Mouse (Mus musculus) hindbrain, embryonic 16.5 days (tissue): Measurements from ENCODE around the gene Vezt. TPM values are rescaled to one million over a fixed set of nuclear protein-coding genes. Genes with fewer than 3 reads are reported as not detected.

Experiments
- ATAC-seq: fragments of 200-750 bp; cut with Nextera tagmentation; 2 replicates; pipeline ENCODE4 v1.8.0; 2017; ENCODE audit warnings: moderate TSS enrichment, moderate library complexity
- H3K27ac ChIP-seq: fragments of 300-500 bp; sonication (generic); 2 replicates; pipeline ENCODE4 v1.5.1; 2014; ENCODE audit warnings: low read depth, mild to moderate bottlenecking, control low read depth, low read length, moderate library complexity
- H3K27me3 ChIP-seq: fragments of 300-500 bp; sonication (generic); replicated peaks from 2 replicates; pipeline ENCODE4 v1.6.1; 2014; ENCODE audit warnings: low read length; ENCODE audit not compliant: control insufficient read depth, insufficient read depth
- H3K36me3 ChIP-seq: fragments of 300-500 bp; sonication (generic); 2 replicates; pipeline ENCODE4 v1.6.1; 2014; ENCODE audit warnings: mild to moderate bottlenecking, low read length, moderate library complexity, mixed read lengths; ENCODE audit not compliant: control insufficient read depth, insufficient read depth
- H3K4me1 ChIP-seq: fragments of 300-500 bp; sonication (generic); 2 replicates; pipeline ENCODE4 v1.6.1; 2014; ENCODE audit warnings: low read depth, low read length; ENCODE audit not compliant: control insufficient read depth, insufficient read depth
- H3K4me2 ChIP-seq: fragments of 300-500 bp; sonication (generic); 2 replicates; pipeline ENCODE4 v1.6.1; 2014; ENCODE audit warnings: mild to moderate bottlenecking, low read length, control low read depth, moderate library complexity
- H3K4me3 ChIP-seq: fragments of 300-500 bp; sonication (generic); 2 replicates; pipeline ENCODE4 v1.5.1; 2014; ENCODE audit warnings: mild to moderate bottlenecking, low read length, control low read depth, moderate library complexity
- H3K9ac ChIP-seq: fragments of 300-500 bp; sonication (generic); 2 replicates; pipeline ENCODE4 v1.6.1; 2014; ENCODE audit warnings: low read depth, mild to moderate bottlenecking, control low read depth, low read length, moderate library complexity
- H3K9me3 ChIP-seq: fragments of 300-500 bp; sonication (generic); 2 replicates; pipeline ENCODE4 v1.6.1; 2014; ENCODE audit warnings: mild to moderate bottlenecking, low read length, moderate library complexity; ENCODE audit not compliant: control insufficient read depth
- WGBS: fragments of 180-500 bp; shearing (Covaris S2); extraction: QIAGEN DNeasy Blood & Tissue Kit; methylation state at CpG from one replicate; pipeline ENCODE4 v1.1.7; 2014; 5-methylcytosine and 5-hydroxymethylcytosine counted together
- polyA plus RNA-seq: library from polyadenylated mRNA; unstranded; fragments of >200 nt; fragmentation: Nextera tagmentation; extraction: Ambion mirVana; gene quantifications from 2 replicates; pipeline ENCODE4 v1.2.1, GENCODE M21; 2015

The Vezt gene
- polyA plus RNA-seq = 52.1 and 54.0 TPM in 2 replicates

DNA sequence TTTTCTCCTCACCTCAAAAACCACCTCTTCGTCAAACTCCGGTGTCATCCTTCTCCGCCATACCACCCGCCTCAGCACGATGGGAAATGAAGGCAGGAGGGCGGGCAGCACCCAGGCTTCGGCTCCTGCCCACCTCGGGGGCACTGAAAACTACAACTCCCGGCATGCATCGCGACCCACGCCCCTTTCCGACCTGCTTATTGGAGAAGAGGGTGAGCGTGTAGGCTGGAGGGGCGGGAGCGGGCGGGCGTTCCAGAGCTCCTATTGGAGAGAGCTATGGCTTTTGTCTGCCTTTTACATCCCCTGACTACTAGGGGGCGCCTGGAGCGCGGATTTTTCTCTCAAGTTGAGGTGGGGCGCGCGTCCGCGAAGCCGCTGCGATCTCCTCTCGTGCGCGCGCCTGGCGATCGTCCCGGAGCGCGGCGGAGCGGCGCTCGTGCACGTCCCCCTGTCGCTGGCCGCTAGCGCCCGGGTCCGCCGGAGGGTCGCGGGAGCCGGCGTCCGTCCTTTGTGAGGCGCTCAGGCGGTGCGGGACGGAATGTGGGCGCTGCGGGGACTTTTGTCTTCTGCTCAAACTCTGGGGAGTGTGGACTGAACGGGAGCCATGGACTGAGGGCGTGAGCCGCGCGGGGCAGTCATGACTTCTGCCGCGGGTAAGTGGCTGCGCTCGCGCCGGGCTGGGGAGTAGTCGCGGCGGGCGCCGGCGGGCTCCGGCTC is at the start of gene Vezt, which contains the start of gene Fgd6:
Gene Vezt, minus strand, starts transcription at position 160 of the 717 bp plus-strand sequence.
Gene Fgd6, plus strand, starts transcription at position 344 of the 717 bp plus-strand sequence.
- peaks cover 12% of the 10 kb centered on the region for H3K4me1 ChIP-seq
- peak within 1 kb of the TSS; percentile 92 for H3K4me3 ChIP-seq
- ATAC-seq = peak; percentile 98
- peak within 1 kb of the TSS; percentile 95 for H3K9ac ChIP-seq
- peak within 1 kb of the TSS; percentile 91 for H3K4me2 ChIP-seq
- WGBS = 1% methylated on average over 63 of the region's 77 CpGs
- no peaks in the 10 kb centered on the region for H3K27me3 ChIP-seq
- peak within 1 kb of the TSS; percentile 86 for H3K27ac ChIP-seq
- no peaks in the 10 kb centered on the region for H3K9me3 ChIP-seq
- H3K36me3 ChIP-seq = no peaks in the 10 kb centered on the region

DNA sequence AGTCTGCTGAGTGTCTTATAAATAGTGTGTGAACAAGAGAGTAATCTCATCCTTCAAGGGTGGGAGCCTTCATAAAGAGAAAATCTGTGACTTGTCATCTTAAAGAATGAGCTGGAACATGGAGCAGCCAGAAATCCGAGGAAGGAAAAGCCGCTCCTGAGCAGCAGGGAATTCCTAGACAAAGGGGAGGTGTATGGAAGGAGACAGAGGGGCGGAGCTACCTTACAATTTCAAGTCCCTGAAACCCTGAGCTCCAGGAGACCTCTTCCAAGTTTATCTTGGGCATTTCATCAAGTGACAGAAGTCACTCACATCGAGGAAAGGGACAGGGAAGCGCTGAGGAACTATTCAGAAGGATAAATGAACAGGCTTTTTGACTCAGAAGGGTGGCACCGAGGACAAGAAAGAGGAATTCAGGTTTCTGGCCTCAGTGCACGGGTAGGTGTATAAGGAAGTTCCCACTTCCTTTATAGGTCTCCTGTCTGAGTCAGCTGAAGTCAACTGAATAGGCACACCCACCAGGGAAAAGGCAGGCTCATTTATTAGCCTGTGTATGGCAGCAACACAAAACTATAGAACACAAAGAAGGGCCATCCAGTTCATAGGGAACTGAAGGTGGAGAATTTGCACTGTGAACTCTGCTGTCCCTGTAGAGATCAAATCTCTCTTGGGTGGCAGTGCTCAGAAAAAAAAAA is 46.6 kb upstream of the Vezt start:
- Histone ChIP-seq H3K4me2 (no peak overlapping the region), H3K9me3 (no peaks in the 10 kb centered on the region), H3K27me3 (no peaks in the 10 kb centered on the region), H3K27ac (no peak overlapping the region), H3K4me3 (no peak overlapping the region), H3K36me3 (no peaks in the 10 kb centered on the region), H3K4me1 (peaks cover 4% of the 10 kb centered on the region; the same call in 1 of the 2 replicates), H3K9ac (no peak overlapping the region)
- 34% methylated on average over 7 of the region's 7 CpGs for WGBS
- no peak for ATAC-seq

DNA sequence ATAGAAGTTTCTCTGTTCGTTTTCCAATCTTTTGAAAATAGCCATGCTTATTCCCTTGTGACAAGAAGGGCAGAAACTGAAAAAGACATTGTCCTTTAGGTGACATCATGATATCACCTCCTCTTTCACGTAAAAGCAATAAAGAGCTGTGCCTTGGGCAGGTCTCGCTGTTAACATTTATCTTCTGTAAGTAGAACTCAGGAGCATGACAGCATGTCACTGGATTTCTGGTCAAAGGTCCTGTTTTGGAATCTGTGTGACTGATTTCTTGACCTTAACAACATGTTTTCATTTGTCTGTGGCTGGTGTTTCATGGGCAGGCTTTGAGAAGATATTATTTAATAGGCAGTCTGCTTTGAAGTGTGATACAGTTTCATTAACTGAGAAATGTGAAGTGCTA is 45.1 kb upstream of the Vezt start:
- Histone ChIP-seq H3K27me3 (no peaks in the 10 kb centered on the region), H3K36me3 (no peaks in the 10 kb centered on the region), H3K4me2 (no peak overlapping the region), H3K4me1 (peaks cover 4% of the 10 kb centered on the region; the same call in 1 of the 2 replicates), H3K9me3 (no peaks in the 10 kb centered on the region), H3K27ac (no peak overlapping the region), H3K4me3 (no peak overlapping the region), H3K9ac (no peak overlapping the region)
- no peak for ATAC-seq
- WGBS = 71% methylated on average over 3 of the region's 3 CpGs

DNA sequence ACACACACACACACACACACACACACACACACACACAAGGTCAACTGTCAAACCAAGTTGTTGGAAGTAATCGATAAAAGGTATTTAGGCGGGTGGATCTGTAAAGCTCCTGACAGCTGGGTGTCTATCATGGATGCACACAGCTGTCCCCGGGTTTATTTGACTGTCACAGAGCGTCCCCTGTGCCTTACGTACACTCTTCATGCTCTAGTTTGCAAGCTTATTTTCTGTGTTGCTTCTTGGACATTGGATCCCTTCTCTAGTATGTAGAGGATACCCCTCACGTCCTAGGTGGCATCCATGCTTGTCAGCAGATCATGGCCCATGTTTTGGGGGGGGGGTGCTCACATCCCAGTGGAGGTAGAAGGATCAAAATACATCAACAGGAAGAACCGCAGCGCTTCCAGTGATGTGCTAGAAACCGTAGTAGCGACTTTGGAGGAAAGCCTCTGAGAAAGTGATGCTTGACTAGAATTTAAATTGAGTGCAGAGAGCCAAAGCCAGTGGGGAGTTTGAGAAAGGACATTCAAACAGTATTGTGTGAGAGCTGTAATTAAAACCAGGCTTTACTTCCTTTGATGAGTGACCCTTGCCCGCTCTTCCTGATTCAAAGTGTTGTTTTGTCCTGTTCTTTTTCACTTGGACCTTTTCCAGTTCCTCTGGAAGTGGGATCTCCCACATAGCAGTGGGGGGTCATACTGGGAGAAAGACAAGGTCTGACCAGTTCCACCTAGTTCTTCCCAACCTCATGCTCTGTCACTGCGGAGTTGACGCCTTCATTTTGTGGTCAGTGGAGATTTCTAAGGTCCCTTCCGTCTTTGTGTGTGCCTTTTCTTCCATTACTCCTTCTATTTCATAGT is 41.6 kb upstream of the Vezt start:
- no peaks in the 10 kb centered on the region for H3K27me3 ChIP-seq
- peak; percentile 63 for ATAC-seq
- H3K9ac ChIP-seq = no peak overlapping the region
- WGBS = 61% methylated on average over 14 of the region's 14 CpGs
- H3K4me1 ChIP-seq = peaks cover 8% of the 10 kb centered on the region; the same call in 1 of the 2 replicates
- H3K4me3 ChIP-seq = no peak overlapping the region
- no peaks in the 10 kb centered on the region for H3K36me3 ChIP-seq
- peak overlapping the region; percentile 26 for H3K27ac ChIP-seq
- H3K4me2 ChIP-seq = no peak overlapping the region
- no peaks in the 10 kb centered on the region for H3K9me3 ChIP-seq

DNA sequence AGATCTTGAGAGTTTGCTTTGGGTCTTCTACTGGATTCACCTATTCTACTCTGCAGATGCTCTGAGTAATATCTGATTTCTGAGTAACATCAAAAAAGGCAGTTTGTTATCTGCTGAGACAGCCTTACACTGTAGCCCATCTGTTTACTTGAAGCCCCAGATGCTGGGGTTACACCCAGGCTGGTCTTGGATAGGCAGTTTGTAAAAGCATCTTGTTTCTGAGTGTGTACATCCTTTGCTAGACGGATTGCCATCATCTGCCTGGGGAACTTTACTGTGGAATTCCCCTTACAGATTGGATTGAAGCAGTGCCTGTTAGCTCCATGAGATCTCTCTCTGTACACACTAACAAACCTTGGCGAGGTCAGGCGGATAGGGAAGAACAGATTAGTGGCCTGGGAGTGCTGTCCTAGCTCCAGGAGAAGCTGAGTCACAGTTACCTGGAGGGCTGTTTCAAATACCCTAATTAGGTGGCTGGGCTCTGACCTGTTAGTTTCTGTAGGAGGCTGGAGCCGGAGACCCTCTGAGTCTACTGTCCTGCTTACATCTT is 37.4 kb upstream of the Vezt start:
- H3K27me3 ChIP-seq = no peaks in the 10 kb centered on the region
- ATAC-seq = no peak
- H3K36me3 ChIP-seq = no peaks in the 10 kb centered on the region
- H3K27ac ChIP-seq = no peak overlapping the region; the same call in 1 of the 2 replicates
- 75% methylated on average over 4 of the region's 4 CpGs for WGBS
- no peaks in the 10 kb centered on the region for H3K9me3 ChIP-seq
- H3K9ac ChIP-seq = no peak overlapping the region
- H3K4me1 ChIP-seq = peaks cover 6% of the 10 kb centered on the region; the same call in 1 of the 2 replicates
- H3K4me2 ChIP-seq = no peak overlapping the region
- H3K4me3 ChIP-seq = no peak overlapping the region

- ATAC-seq = no peak
- no peak overlapping the region for H3K4me2 ChIP-seq
- H3K4me1 ChIP-seq = peaks cover 6% of the 10 kb centered on the region; the same call in 1 of the 2 replicates
- H3K4me3 ChIP-seq = no peak overlapping the region
- H3K27me3 ChIP-seq = no peaks in the 10 kb centered on the region
- whole genome bisulfite sequencing = 58% methylated on average over 10 of the region's 10 CpGs
- no peak overlapping the region; the same call in 1 of the 2 replicates for H3K27ac ChIP-seq
- no peaks in the 10 kb centered on the region for H3K9me3 ChIP-seq
- H3K9ac ChIP-seq = no peak overlapping the region
- H3K36me3 ChIP-seq = no peaks in the 10 kb centered on the region
These were observed 36.8 kb upstream of the Vezt start for GRCm38 (mm10) chr10:94072261-94072915.

GRCm38 (mm10) chr10:94071641-94072040 is 36.0 kb upstream of the Vezt start:
- Histone ChIP-seq H3K4me2 (no peak overlapping the region), H3K9ac (no peak overlapping the region), H3K9me3 (no peaks in the 10 kb centered on the region), H3K27ac (no peak overlapping the region), H3K36me3 (no peaks in the 10 kb centered on the region), H3K27me3 (no peaks in the 10 kb centered on the region), H3K4me1 (peaks cover 6% of the 10 kb centered on the region; the same call in 1 of the 2 replicates), H3K4me3 (no peak overlapping the region)
- ATAC-seq = no peak
- 84% methylated on average over 7 of the region's 7 CpGs for WGBS

DNA sequence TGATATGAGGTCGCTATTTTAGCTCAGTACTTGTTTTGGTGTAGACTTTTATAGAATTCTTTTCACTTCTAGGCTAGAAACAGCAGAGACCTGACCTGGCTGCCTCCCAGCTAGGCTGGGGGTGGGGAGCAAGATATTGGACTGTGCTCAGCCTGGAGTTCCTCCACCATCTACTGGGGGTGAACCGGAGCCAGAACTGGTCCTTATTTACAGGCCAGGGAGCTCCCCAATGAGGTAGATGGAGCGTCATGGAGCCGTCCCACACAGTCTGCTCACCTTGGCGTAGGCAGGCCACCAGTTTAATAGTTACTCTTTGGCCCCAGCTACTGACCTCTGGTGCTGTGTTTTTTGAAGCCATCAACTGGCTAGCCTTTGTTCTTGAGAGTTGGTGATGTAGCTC is 33.1 kb upstream of the Vezt start:
- H3K27me3 ChIP-seq = no peaks in the 10 kb centered on the region
- no peaks in the 10 kb centered on the region for H3K9me3 ChIP-seq
- no peak overlapping the region for H3K27ac ChIP-seq
- H3K4me1 ChIP-seq = peaks cover 6% of the 10 kb centered on the region; the same call in 1 of the 2 replicates
- H3K4me2 ChIP-seq = no peak overlapping the region
- no peak for ATAC-seq
- H3K36me3 ChIP-seq = no peaks in the 10 kb centered on the region
- H3K4me3 ChIP-seq = no peak overlapping the region
- H3K9ac ChIP-seq = no peak overlapping the region
- WGBS = 88% methylated on average over 5 of the region's 5 CpGs
